Mouse (Mus musculus) spleen, postnatal 4 days (tissue): ENCODE measurements around the gene Mgat5.

Source experiments
- DNase-seq, 2 experiments: peaks; one replicate each; pipeline ENCODE4 v3.0.0; 2022; ENCODE audit warnings: low spot score in 2 of 2

Mgat5 gene

GRCm38 (mm10) chr1:127260969-127261368, 56.2 kb downstream of the Mgat5 start:
- DNase-seq, result no peak

GRCm38 (mm10) chr1:127262170-127262837, 57.5 kb downstream of the Mgat5 start:
- DNase-seq, result no peak

GRCm38 (mm10) chr1:127267985-127268384, 63.2 kb downstream of the Mgat5 start:
- no peak for DNase-seq

- no peak for DNase-seq
Observed at GRCm38 (mm10) chr1:127269343-127269742, 64.5 kb downstream of the Mgat5 start.

DNA sequence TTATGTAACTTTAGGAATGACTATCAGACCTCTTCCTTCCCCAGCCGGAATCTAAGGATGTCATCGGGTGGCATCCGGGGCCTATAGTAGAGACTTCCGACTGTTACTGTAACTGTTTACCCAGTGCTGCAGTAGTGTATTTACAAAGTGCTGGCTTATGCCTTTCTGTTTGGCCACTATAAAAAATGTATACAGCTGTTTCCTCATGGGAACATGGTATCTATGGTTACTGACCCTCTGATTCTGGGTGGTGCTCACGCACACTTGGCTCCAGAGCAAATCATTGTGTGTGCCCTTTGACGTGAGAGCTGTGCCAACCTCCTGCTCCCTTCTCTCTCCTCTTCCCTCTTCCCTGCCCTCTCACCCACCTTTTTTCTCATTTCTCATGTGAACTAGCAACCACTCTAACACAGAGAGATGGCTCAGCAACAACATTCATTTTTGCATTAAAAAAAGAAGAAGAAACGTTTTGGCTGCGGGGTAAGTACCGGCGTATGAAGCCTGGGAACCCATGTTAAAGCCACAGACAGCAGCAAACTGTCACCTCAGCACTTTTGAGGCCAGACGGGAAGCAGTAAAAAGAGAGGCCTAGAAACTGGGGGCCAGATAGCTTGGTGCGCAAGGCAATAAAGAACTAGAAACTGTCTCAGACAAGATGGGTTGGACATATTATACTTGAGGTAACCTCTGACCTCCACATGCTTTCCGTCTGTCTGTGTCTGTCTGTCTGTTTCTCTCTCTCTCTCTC, 65.6 kb downstream of the Mgat5 start:
- DNase-seq, result no peak

- no peak for DNase-seq
Observed at GRCm38 (mm10) chr1:127271156-127271555, 66.3 kb downstream of the Mgat5 start.

- no peak for DNase-seq
Observed at GRCm38 (mm10) chr1:127273363-127273762, 68.5 kb downstream of the Mgat5 start.

- no peak for DNase-seq
Observed at GRCm38 (mm10) chr1:127275572-127276324, 70.9 kb downstream of the Mgat5 start.

DNA sequence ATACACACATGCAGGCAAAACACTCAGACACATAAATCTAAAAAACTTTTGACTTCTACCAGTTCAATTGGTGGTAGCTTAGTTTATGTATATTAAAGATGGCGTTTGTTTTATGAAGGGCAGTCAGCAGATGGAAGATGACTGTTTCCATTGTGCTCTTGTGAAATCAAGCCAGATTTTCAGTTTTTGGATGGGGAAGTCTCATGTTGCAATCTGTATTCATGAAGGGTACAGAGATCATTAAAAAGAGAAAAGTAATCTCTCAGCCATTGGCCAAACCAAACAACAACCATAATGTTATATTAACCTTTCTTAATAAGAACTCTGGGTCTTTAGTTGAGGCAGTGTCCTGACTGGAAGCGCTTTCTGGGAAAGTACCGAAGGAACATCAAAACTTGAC, 73.3 kb downstream of the Mgat5 start:
- DNase-seq, result no peak

DNA sequence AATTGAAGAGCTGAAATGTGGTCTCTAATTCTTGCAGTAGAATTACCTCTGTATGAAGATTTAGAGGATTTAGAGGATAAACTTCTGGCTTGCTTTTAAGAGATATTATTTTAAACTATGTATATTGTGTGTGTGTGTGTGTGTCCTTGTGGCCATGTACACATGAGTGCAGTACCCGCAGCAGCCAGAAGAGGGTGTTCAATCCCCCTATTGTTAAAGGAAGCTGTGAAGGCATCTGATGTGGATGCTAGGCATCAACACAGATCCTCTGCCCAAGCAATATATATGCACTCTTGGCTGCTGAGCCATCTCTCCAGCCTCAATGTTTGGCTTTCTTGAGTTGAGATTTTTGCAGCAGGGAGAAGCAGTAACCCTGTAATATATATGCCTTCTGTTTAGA, 75.4 kb downstream of the Mgat5 start:
- peak in 1 of 2 experiments; percentile 20 for DNase-seq

- no peak for DNase-seq
Observed at GRCm38 (mm10) chr1:127284975-127285374, 80.2 kb downstream of the Mgat5 start.

GRCm38 (mm10) chr1:127287505-127287904, 82.7 kb downstream of the Mgat5 start:
- DNase-seq, result no peak

- no peak for DNase-seq
Observed at GRCm38 (mm10) chr1:127290879-127291278, 86.1 kb downstream of the Mgat5 start.

GRCm38 (mm10) chr1:127291721-127292120, 86.9 kb downstream of the Mgat5 start:
- no peak for DNase-seq

GRCm38 (mm10) chr1:127293286-127293685, 88.5 kb downstream of the Mgat5 start:
- no peak for DNase-seq

DNA sequence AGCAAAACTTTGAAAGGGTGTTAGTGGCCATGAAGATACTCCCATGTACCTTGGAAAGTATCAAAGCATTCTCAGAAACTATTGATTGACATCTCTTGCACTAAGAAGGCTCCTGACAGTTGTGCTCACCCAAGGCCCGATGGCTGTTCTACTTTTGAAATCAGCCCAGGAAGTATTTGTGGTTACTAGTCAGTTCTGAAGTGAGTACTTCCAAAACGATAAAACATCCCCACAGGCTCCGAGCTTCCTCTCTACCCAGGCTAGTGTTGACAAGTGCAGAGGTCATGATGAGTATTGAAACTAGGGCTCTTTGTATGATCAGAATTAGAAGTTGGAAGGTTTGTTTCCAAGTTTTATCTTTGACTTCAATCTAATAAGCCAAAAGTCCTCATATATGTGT, 92.0 kb downstream of the Mgat5 start:
- DNase-seq, result no peak

- no peak for DNase-seq
Observed at GRCm38 (mm10) chr1:127299774-127300173, 95.0 kb downstream of the Mgat5 start.

DNA sequence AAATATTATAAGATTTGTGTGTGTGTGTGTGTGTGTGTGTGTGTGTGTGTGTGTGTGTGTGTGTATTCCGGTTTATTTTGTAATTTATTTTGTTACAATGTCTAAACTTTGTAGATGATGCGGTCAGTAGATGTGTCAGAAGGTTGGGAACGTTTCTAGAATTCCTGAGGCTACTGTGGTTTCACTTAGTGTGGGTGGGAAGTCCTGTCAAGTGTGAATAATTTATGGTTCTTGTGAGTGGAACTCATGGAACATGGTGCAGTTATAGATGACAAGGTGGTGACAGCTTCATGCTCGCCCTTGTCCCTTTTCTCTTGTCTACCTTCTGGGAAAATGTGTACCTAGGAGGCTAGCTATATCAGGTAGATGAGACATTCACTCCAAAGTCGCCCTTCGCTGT, 96.2 kb downstream of the Mgat5 start:
- DNase-seq, result no peak

GRCm38 (mm10) chr1:127302620-127303019, 97.8 kb downstream of the Mgat5 start:
- no peak for DNase-seq

- no peak for DNase-seq
Observed at GRCm38 (mm10) chr1:127303791-127304190, 99.0 kb downstream of the Mgat5 start.

GRCm38 (mm10) chr1:127304281-127304680, 99.5 kb downstream of the Mgat5 start:
- DNase-seq, result no peak

DNA sequence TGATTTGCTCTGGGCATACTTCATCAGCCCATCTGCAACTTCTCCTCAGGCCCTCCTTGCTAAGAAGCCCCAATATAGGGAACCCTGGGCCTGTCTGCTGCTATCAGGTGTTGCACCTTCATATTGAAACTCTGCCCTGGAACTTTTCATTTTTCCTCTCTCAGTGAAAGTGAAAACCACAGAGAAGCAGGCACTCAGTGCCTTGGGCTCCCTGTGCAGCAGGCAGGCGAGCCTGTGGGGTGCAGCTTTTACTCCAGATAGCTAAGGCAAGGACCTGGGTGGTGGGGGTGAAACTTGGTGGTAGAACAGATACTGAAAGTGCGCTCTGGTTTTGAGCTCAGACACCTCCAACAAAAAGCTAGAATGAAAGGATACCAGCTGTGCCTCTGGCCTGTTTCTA, 100.8 kb downstream of the Mgat5 start:
- no peak for DNase-seq
